Mouse (Mus musculus) c-Kit-positive CD71-negative TER-119-negative erythroid progenitor cells, embryonic 14.5 days (primary cell): Measurements from ENCODE around the gene Fmnl2.

Experiments
- DNase-seq: peaks from one replicate; pipeline ENCODE4 v3.0.0-alpha.2; 2013; ENCODE audit warnings: low read depth

Gene Fmnl2

GRCm38 (mm10) chr2:52857611-52858528 is at the start of gene Fmnl2:
Gene Fmnl2, plus strand, starts transcription at chr2:52857860.
- no peak for DNase-seq

- DNase-seq = no peak
These were observed 47.7 kb upstream of the Fmnl2 start for GRCm38 (mm10) chr2:52809988-52810387.

DNA sequence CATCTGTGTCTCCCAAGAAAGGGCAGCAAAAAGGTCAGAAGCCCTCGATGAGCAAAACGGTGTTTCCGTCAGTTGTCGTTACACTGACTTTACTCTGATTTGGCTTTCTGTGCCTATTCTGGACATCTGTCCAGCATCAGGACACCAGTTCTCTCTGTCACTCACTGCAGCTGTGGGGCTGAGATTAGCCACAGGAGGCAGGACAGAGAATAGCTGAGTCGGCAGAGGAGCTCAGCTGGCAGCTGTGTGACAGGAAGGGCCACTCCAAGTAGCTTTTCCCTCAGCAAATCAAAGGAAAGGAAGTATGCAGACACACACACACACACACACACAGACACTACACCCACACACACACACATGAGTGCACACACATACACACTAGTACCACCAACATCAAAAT is 46.0 kb upstream of the Fmnl2 start:
- DNase-seq = no peak

GRCm38 (mm10) chr2:52817341-52817740 is 40.3 kb upstream of the Fmnl2 start:
- no peak for DNase-seq

- no peak for DNase-seq
These were observed 38.7 kb upstream of the Fmnl2 start for GRCm38 (mm10) chr2:52818944-52819343.

DNA sequence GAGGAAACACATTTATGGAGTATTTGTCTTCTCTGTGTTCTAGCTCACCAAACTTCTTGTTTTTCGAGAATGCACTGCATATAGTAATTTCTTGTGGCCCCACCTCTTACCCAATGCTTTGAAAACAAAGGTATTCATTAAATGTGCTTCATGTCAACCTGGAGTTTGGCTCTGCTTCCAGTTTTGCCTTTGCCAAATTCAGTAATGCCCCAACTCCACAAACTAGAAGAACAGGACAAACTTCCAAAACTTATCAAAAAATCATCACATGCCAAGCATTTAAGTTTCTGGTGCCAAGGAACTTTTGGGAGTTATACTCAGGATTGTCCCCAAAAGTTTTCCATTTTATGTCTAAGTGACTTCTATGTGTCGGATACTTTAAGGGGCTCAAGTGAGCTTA is 35.4 kb upstream of the Fmnl2 start:
- DNase-seq = no peak

- no peak for DNase-seq
These were observed 29.6 kb upstream of the Fmnl2 start for GRCm38 (mm10) chr2:52828077-52828476.

GRCm38 (mm10) chr2:52830513-52830912 is 27.1 kb upstream of the Fmnl2 start:
- no peak for DNase-seq

- no peak for DNase-seq
These were observed 26.1 kb upstream of the Fmnl2 start for GRCm38 (mm10) chr2:52831585-52831984.

DNA sequence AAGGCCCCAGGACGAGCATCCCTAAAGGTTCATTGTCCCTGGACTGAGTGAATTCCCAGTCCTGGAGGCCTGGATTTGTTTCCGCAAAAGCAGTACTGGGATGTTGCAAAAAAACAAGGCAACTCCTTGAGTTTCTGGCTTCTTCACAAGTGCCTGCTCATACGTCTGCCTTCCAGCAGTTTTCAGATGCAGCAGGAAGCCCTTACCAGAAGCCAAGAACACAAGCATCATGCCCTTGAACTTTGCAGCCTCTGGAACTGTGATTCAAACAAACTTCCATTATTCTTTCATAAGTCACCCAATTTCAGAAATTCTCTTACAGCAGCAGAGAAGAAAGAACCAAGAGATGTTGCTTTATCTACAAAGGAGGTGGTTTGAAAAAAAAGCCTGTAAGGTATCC is 21.9 kb upstream of the Fmnl2 start:
- DNase-seq = no peak

GRCm38 (mm10) chr2:52839074-52839473 is 18.6 kb upstream of the Fmnl2 start:
- no peak for DNase-seq

DNA sequence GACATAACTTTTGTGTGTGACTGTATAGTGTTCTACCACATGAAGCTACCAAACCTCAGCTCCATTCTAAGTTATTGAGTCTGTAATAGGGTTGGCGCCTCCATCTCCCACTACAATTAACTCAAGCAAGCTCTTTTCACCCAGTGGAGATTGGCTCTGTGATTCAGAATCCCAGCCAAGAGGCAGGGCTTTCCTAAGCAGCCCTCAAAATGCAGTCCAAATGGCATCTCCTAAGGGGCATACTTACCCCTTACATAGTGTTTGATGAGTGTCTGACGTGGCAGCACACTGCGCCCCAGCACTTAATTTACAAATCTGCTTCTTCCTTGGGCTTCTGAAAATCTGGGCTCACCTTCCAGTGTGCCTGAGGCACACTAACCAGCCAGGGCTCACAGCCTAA is 17.8 kb upstream of the Fmnl2 start:
- no peak for DNase-seq

DNA sequence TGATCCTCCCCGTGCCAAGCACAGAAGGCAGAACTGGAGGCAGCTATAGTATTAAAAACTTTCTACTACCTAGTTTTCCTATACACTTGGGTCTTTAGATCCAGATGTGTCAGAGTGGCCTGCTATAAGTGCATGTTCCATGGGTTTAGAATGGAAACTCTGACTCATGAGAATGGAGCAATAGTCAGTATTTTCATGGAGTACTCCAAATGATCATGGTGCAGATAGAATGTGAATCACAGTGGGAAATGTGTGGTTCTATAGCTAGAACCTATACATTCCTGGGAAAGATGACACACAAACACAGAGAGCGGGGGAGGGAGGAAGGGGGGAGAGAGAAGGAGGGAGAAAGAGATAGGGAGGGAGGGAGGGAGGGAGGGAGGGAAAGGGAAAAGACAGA is 13.8 kb upstream of the Fmnl2 start:
- no peak for DNase-seq

- no peak for DNase-seq
These were observed 12.5 kb upstream of the Fmnl2 start for GRCm38 (mm10) chr2:52844936-52845752.

- no peak for DNase-seq
These were observed 11.2 kb upstream of the Fmnl2 start for GRCm38 (mm10) chr2:52846506-52846905.

GRCm38 (mm10) chr2:52849092-52849491 is 8.6 kb upstream of the Fmnl2 start:
- DNase-seq = no peak

DNA sequence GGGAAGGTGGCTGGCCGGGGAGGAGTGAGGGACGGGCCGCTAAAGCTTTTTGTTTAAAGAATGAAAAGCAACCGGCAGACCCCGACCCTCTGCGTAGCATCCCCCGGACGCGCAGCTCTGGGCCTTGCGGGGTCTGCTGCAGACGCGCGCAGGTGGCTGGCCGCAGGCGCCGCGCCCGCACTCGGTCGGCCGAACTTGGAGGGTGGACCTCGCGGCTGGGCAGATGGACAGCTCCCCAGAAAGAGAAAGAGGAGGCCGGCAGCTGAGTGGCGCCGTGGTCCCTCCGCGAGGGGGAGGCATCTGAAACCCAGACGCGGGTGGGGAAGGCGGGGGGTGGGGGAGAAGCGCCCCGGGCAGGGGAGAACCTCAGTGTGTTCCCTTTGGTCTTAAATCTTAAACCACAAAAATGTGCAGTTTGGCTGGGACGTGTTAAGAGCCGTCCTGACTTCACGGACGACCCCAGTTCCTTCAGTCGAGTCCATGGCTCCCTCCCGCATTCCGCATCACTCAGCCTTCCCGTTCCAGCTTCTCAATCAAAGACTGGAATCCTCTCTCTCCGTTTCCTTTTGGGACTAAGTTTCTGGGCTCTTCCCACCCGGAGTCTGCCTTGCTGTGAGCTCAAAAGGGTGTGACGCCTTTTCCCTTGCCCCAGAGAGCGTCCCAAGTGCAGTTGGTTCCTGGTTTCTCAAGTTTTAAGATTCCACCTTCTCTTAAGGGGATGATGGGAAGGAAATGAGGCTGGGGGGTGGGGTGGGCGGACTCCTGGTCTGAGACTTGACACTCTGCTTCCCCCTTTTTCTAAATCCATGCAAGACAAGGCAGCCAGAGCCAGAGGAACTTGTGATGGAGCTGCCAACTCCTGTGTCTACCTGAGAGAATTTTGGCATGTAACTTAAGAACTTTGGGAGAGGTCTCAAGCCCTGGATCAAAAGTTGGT is 1.1 kb downstream of the Fmnl2 start:
- DNase-seq = no peak

GRCm38 (mm10) chr2:52859466-52859840 is 1.8 kb downstream of the Fmnl2 start:
- no peak for DNase-seq

GRCm38 (mm10) chr2:52860111-52860775 is 2.6 kb downstream of the Fmnl2 start:
- DNase-seq = no peak

DNA sequence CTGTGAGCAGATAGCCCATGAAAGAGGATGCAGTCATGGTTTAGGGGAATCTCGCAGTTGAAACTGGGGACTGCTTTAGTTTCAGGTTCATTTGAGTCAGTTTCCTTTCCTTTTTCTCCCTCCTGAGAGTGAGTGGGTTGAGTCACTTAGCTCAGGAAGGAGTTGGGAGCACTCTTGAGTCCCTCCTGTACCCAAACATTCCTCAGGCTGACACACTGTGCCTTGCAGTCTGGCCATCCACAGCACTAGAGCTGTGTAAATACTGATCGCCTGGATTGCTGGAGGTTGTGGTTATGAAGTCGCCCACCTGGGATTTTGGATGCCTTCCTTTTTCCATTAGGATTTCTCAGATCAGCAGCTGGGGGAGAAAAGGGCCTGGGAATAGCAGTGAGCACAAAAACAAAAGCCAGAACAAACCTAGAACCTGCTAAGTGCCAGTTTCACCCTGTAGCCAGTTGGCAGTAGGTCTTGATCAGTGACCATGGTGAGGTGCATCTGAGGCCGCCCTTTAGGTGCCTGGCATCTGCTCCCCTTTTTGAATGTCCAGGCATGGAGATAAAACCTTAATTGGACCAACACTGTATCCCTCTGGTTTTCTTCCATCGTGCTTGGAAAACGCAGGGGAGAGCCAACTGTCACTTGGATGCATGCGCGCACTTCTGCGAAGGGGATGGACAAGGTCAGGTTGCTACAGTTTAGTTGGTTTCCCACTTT is 4.5 kb downstream of the Fmnl2 start:
- no peak for DNase-seq

- DNase-seq = no peak
These were observed 5.1 kb downstream of the Fmnl2 start for GRCm38 (mm10) chr2:52862760-52863124.
